Mouse (Mus musculus): Measurements from ENCODE around the gene Nol10.

The Nol10 gene

DNA sequence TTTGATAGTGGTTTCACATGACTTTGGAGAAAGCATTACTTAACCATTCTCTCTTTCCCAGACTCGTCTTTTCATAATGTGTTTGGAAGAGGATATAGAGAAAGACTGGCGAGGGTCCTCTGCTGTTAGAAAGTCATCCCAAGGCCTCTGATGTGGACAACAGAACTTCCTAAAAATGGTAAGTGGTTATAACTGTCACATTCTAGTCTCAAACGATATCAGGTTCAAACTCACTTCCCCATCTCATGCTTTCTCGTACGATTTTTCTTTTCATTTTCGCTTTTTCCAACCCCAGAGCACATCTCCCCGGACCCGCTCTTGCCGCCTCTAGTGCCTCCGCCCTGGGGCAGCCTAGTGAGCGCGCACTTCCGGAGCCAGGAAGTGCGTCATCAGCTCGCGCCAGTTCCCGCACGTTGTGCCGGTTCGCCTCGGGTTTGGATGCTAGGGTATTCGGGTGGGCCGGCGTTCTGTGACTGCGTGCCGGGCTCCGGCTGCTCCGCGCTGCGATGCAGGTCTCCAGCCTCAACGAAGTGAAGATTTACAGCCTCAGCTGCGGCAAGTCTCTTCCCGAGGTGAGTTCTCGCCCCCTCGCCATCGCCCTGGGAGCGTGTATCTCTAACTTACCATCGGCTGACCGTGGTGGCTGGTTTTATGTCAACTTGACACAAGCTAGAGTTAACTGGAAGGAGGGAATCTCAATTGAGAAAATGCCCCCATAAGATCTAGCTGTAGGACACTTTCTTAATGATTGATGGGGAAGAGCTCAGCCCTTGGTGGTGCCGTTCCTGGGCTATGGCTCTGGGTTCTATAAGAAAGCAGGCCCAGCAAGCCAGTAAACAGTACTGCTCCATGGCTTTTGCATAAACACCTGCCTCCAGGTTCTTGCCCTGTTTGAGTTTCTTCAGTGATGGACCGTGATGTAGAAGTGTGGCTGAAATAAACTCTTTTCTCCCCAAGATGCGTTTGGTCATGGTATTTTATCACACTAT lies at the start of gene Nol10:
TSS of gene Nol10 (plus strand) at position 411 of the 989 bp plus-strand sequence.
- peak; percentile 64 to 71 for DNase-seq

DNA sequence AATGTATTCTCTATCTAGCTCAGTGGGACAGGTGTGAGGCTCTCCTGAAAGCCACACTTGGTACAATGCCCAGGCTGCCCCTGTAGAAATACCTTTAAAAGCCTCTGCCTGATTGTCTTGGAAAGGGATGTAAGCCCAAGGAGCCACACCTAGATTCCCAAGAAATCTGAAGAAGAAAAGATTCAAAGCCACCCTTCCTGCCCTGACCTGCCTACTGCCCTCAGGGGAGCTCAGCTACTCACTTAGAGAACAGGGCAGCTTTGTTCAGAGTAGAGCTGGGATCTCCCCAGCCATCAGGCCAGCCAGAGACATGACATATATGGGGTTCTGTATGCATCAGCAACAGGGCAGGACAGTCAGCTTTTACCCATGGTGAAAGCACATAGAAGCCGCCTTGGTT lies 48.4 kb upstream of the Nol10 start:
- DNase-seq: no peak

DNA sequence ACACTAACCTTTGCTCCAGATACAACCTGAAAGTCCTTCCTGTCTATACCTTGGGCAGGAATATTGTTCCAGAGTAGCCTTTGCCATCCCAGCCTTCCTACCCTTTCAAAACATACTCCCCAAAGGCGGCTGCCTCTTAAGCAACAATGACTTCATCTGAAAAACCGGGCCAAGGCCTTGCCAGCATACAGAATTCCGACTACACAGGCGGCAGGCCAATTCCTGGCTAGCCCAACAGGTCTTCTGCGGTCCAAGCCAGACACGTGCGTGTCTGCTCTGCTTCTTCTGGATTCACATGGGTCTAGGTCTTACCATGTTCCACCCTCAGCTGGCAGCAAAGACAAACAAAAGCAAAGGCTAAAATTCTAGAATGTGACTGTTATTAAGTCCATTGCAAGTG lies 42.8 kb upstream of the Nol10 start:
- no peak for DNase-seq

DNA sequence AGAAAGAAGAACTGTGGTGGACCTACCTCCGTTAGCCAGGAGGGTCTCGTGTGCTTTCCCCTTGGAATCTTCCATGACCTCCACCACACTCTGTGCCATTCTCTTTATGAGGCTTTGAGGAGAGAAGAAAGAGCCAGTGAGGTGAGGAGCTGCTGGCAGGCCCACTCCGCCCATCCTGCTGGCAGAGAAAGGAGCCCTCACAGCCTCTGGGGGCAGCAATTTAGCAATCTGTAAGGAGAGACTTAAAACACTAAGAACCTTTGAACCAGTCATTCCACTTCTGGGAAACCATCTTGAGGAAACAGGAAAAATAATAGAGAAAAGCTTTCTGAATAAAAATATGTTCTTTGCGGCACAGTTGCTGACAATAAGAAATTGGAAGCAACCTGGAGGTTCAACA lies 40.0 kb upstream of the Nol10 start:
- no peak for DNase-seq

DNA sequence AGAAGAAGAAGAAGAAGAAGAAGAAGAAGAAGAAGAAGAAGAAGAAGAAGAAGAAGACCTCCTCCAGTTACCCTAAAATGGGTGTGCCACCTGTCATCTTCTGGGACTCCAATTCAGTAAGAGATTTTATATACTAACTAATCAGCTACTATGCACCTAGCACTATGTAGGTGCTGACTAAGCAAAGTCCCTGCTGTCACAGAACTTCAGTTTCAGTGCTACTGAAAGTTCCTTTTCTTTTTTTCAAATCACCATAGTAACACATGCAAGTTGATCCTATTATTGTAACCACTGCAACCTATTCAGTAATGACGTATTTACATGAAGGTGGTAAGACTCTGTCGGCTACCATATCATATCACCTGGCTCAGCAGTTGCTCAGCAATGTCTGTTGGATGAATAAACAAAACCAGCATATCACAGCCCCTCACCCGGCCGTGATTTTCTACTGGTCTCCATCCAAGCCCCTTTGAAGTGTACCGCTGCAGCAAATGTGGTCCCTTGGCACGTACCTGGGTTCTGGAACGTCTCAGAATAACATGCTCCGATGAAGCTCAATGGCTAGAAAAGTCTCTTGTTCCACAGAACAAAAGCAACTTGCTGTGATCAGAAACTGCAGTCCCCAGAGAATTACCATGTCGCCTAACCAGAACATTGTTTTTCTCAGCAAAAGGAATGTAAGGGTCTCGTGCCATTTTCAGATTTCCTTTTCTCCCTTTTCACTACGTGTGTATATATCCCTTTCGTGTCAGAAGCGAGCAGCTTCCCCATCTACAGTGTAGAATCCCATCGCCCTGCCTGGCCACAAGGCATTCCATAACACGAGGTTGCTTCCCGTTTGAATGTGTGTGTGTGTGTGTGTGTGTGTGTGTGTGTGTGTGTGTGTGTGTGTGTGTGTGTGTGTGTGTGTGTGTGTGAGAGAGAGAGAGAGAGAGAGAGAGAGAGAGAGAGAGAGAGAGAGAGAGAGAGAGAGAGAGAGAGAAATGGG lies 37.1 kb upstream of the Nol10 start:
- DNase-seq: no peak

DNA sequence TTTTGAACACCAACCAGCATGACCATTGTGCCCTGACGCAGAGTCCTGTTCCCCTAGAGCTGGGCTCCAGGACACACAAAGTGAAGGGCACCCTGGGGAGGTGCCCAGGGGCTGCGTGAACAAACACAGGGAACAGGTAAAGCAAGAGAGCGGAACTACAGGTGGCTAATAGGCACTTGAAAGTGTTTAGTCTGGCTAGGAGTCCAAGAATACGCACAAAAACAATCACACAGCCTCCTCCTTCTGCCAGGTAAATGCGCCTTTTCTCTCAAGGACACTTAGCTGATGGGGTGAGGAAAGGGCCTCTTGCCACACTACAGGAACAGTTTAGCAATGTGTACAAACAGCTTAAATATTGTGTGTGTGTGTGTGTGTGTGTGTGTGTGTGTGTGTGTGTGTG lies 32.2 kb upstream of the Nol10 start:
- no peak for DNase-seq

DNA sequence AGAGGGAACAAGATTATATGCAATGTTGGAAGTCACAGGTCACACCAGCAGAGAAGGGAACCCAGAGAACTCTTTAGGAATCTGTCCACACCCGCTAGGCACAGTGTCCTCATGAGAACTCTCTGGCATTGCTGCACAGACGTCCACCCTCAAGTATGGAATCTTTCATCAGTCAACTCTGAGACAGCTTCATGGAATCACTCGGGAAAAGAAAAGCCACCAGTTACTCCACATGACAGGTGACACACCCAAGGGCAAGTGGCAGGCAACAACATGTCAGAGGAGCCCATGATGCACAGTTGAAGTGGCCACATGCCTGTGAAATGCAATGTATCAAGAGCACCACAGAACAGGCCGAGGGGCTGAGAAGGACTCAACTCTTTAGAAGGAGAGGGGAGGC lies 30.3 kb upstream of the Nol10 start:
- no peak for DNase-seq

DNA sequence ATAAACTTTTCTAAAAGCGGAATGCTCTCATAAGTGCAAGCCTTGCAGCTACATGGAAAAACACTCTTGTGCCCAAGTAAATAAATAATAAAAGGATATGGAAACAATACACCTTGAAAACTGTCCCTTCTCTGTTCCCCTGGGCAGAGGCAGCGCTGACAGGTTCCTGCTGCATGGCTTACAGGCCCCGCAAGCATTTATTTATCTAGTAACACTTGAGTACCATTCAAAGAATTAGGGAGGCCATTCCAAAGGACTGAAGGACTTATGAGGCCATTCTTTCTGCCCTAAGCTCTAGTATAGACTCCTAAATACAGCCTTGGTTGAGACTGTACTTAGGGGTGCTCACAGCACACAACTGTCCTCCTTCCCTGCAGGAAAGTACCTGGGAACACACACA lies 29.8 kb upstream of the Nol10 start:
- DNase-seq: no peak

DNA sequence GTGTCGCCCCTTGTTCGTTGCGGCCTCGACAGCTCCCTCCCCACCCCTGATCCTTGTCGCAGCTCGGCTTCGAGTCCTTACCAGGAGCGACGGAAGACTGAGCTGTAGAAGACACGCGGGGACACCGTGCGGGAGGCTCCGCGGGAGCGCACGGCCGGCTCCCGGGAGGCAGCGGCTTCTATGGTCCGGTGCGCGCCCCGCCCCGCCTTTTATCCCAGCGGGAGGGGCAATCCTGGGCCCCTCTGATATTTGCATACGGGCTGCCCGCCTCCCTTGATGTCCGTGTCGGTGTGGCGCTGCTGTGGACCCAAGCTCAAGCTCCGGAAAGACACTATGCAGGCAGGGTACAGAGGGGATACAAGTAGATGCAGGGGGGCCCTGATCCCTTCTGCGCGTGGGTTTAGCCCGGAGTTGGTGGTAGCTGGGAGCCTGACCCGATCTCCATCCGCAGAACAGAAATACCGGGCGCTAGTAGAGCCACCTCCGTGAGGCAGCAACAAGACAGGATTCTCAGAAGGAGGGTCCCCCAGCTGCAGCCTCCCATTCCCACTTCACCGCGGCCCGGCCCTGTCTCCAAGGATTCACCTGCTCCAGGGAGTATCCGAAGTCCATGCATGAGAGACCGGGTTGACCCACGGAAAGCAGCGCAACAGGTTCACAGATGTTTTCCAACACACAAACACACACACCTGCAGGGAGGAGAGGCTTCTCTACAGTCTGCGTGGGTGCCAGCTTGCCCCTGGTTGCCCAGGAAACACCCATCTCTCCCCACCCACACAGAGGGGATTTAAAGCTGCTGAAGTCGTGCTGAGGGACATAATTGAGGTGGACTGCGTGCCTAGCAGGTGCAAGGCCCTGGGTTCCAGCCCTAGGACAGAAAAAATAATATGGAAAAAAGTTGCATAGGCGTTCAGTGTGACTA lies 23.4 kb upstream of the Nol10 start:
- no peak for DNase-seq

DNA sequence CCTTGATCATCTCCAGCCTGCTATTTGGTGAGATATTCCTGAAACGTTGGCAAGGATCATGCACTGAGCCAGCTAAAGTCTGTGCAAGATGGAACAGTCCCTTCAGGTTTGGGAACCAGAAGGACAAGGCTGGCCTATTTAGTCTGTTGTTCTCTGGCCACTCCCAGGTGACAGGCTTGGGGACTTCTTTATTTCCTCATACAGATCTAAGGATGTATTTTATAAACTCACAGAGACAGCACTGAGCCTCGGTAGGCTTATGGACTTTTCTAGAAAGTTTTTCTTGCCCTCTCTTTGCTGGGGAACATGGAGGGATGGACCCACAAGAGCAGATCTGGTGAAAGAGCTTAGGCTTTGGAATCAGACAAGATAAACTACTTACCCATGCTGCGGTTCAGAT lies 19.0 kb upstream of the Nol10 start, which contains the start of gene Atp6v1c2:
TSS of gene Atp6v1c2 (minus strand) at position 101 of the 400 bp plus-strand sequence.
- DNase-seq: no peak

DNA sequence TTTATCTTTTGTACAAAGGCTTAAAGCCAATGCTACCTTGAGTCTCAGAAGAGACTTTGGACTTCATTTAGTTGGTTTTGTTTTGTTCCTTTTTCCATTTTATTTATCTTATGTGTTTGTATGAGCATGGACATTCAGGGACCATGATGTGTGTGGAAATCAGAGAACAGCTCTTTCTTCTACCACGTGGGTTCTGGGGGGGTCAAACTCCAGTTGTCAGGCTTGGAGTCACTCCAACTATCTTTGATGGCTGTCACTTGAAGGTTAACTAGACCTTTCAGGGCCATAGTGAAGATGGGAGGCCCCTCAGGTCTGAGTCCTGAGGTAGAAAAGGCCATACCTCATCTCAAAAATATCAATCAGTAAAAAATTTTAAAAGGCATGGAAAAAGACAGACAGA lies 14.8 kb upstream of the Nol10 start:
- no peak for DNase-seq

DNA sequence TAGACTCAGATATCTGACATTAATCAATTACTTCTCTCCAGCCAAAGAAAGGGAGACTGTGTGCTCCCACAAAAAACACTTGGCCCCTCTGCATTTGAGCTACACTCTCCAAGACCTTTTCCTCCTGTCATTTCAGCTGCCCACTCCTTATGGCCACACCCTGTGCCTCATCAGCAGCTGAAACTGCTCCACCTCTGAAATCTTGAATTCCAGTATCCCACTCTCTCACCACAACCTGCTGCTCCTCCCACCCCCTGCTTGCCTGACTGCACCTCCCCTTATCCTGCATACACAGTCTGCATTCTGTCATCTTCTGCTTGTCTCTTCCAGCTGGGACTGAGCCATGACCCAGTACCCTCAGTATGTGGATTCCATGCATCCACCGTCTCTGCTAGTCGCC lies 9.9 kb upstream of the Nol10 start:
- DNase-seq: no peak

DNA sequence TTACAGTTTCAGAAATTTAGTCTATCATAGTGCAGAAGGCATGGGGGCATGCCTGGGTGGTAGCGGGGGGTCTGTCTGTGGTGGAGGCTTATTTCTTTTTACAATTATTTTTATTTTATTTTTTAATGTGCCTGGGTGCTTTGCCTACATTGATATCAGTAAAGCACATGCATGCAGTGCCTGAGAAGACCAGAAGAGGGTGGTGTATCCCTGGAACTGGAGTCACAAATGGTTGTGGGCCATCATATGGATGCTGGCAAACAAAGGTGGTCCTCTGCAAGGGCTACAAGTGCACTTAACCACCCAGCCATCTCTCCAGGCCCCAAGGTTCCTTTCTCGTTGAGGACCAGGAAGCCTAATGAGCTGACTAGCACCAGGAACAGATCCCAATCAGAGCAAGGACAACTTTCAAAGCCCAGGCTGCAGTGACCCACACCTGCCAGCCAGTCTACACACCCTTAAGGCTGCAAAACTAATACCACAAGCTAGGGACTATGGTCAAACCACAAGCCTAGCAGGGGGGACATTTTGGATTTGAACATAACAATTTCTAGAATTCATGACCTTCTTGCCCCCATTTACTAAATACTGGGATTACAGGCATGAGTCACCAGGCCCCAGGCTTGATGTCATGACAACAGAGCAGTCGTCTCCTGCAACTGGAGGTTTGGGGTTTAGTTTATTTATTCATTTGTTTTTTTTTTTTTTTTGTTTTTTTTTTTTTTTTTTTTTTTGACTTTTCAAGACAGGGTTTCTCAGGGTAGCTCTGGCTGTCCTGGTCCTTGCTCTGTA lies 8.9 kb upstream of the Nol10 start:
- no peak for DNase-seq

DNA sequence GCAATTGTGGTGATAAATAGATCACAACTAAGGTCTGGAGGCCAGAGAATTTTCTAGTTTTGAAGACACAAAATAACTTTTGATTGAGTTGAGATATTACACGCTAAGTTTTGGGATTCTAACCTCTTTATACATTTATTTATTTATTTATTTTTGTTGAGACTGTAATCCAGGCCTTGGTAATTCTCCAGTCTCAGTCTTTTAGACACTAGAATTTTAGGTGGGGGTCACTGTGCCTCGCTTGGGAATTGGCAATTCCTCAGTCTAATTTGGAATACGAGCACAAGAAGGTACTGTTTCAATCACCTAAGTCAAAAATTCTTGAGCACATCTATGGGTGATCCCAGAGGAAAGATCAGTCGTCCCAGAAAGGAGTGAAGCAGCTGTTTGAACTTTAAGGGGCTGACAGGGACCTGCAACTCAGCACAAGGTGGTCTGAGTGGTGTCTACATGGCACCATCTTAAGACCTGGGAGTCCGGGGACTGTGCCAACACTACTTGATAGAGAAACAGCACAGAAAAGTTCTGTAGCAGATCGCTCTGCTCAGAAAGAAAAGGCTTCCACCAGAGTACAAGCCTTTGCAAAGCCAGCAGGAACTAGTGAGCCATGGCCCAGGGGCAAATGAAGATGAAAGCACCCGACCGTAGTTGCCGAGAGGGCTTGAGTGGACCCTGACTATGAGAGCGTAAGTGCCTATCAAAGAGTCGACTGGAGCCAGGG lies 771 bp upstream of the Nol10 start:
- DNase-seq: no peak

DNA sequence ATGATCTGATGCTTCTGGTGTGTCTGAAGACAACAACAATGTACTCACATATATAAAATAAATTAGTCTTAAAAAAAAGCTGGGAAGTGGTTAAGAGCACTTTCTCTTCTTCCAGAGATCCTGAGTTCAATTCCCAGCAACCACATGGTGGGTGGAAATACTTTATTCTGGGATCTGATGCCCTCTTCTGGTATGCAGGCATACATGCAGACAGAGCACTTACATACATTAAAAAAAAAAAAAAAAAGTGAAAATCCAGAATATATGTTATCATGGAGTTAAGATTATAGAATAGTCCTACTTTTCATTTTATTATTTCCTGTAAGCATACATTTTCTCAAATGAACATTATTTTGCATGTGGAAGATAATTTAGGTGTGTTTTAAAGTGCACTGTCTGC lies 1.8 kb downstream of the Nol10 start:
- DNase-seq: no peak

DNA sequence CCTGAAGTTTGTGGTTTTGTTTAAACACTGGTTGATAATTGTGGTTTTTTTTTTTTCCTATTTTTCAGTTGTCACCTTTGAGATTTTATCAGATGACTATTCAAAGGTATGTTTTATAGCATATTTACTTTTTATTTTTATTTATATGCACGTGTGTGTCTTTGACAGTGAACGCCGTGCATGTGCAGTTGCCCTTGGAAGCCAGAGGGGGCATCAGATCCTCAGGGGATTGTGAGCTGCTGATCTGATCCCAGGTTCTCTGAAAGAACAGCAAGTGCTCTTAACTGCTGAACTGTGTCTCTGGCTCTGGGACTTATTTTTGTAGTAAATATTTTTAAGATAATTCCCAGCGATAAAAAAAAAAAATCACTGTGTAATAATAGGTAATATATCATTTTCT lies 8.6 kb downstream of the Nol10 start:
- no peak for DNase-seq

DNA sequence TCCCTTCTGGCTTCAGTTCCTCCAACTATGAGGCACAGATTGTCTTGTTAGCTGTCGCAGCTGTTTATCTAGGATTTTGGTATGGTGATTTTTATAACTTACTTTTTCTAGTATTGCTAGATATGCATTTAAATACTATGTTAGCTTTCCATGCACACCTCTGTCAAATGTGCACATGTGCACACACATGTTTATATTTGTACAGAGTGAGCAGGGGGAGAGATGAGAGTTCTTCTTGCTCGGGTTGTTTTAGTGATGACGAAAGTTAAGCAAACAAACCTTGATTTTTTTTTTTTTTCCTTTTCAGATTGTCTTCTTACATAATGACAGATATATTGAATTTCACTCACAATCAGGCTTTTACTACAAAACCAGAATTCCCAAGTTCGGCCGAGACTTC lies 9.5 kb downstream of the Nol10 start:
- DNase-seq: no peak

DNA sequence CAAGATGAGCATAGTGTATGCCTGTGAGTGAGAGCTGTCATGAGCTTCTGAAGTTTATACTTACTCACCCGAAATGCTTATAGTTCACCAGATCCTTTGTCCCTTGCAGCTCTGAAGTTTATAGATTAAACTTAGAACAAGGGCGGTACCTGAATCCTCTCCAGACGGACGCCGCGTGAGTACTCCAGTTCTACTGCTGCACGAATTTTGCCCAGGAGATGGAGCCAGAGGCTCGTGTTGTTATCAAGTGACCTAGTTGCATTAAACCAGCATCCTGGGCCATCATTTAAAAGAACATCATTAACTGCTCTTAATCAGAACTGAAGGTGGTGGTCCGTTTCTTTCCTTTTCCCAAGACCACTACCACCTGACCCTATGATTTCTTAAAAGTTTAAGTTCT lies 10.7 kb downstream of the Nol10 start:
- DNase-seq: no peak

DNA sequence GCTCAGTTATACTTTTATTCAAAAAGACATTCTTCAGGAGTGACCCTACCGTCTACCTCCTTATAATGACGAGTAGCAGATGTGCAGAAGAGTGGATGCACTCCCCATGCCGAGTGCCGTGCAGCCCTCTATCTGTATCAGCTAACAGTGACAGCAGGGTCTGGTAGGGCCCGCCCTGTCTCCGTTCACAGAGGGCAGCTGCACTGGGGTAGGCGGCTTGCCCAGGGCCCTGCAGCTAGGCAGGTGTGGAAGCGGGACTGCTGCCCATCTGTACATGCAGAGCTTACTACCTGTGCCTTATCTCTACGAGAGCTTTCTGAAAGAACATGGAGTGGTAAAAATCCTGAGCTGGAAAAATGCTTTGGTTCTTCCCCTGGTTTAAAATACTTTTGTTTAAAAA lies 11.8 kb downstream of the Nol10 start:
- no peak for DNase-seq

DNA sequence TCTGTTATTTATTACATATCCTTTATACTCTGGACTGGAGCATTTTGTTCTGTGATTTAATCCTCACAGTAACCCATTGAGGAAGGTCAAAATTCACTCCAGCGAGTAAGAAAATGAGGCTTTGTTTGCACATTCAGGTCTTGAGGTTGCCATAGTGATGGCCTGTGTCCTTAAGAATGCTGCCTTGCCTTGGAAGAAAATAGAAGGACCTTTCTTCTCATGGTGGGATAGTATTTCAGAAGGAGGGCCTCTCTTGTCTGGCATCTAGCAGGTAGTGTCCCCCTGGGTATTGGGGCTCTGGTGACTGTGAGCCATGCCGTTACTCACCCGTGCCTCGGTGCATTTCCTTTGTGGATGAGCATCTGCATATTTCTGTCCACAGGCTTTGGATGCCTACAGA lies 12.4 kb downstream of the Nol10 start:
- DNase-seq: no peak

DNA sequence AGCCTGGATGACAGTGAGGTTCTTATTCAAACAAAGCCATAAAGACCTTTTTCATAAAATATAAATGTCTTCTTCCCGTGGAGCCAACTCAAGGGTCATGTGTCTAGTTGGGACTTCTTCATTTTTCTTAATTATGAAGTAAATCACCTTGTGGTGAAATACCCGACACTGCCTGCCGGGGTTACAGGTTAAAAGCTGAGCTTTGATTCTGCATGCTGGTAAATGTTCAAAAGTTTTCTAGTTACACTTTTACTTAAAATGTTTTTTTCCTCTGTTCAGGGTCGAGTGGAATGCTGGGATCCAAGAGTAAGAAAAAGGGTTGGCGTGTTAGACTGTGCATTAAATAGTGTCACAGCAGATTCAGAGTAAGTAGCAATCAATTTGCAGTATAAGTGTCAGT lies 14.1 kb downstream of the Nol10 start:
- no peak for DNase-seq

Measured in thymus, adult 18-20 months (tissue).